20 mouse cellular contexts compared by ENCODE assay signal in the genomic region with DNA sequence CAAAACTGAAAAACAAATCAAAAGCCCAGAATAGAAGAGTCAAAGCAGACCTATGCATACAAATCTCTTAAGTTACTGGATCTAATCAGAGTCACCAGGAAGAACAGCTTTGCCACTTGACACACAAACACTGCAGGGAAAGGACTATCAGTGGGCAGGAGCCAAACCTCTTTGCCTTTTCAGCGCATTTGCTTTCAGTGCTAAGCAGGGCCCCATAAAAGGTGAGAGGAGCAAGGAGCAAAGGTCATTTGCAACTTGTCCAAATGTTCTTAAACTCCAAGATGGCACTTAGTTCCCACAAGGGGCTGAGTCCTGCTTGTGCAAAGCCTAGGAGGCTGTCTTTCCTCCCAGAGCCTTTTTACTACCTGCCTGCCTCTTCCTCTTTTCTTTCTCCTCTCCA. TPM values are rescaled to one million over a fixed set of nuclear protein-coding genes. Genes with fewer than 3 reads are reported as not detected.
DNase-seq lines count a peak whose midpoint lies in the region; ATAC-seq lines count a peak whose summit lies in the region.
"Had no signal": no experiment of that assay in that cellular context is flagged by ENCODE, and none has a peak within 500 bp of the region (broad histone marks: within the 10 kb centered on the region; RNA-seq: fewer than 3 reads in every experiment).

No protein-coding gene starts in this region.

- DNase-seq in heart, postnatal 36 days: no peak
- peak; percentile 38 to 40 for DNase-seq in kidney, adult 8-10 months
- DNase-seq in yolk sac, embryonic 10.5 days (ENCODE audit: low spot score): peak; percentile 11
- DNase-seq in gastrocnemius, postnatal 4 days (ENCODE audit: low spot score in 2 of 2): no peak
- DNase-seq: adrenal gland, postnatal 10 days; cerebellum, adult 2 months; cerebellum, postnatal 25 days; forebrain, postnatal 0 days; gastrocnemius, postnatal 25 days; layer of hippocampus, adult 9-11 months; liver, embryonic 13.5 days; lung, embryonic 14.5 days had no signal

- H3K4me3 ChIP-seq in heart, embryonic 15.5 days: no peak overlapping the region
- H3K4me3 ChIP-seq in kidney, embryonic 14.5 days (ENCODE audit: low read length): no peak overlapping the region
- no peak overlapping the region for H3K4me3 ChIP-seq in intestine, embryonic 16.5 days (ENCODE audit: low read length)
- H3K4me3 ChIP-seq: embryonic facial prominence, embryonic 12.5 days; limb, embryonic 13.5 days; liver, embryonic 13.5 days; midbrain, embryonic 12.5 days had no signal

- 0 out of 2 replicates have a peak, but pooled peaks cover 3% of the 10 kb centered on the region for H3K27me3 ChIP-seq in heart, embryonic 15.5 days
- H3K27me3 ChIP-seq in kidney, embryonic 14.5 days (ENCODE audit: control insufficient read depth, insufficient read depth, low read length): no peaks in the 10 kb centered on the region
- no peaks in the 10 kb centered on the region for H3K27me3 ChIP-seq in intestine, embryonic 16.5 days (replicated peaks; ENCODE audit: control insufficient read depth, insufficient read depth, low read length)
- H3K27me3 ChIP-seq: embryonic facial prominence, embryonic 12.5 days; liver, embryonic 13.5 days; midbrain, embryonic 12.5 days had no signal

- H3K27ac ChIP-seq in heart, embryonic 15.5 days: peak overlapping the region; percentile 49; the same call in 1 of the 2 replicates
- no peak overlapping the region for H3K27ac ChIP-seq in kidney, embryonic 14.5 days (ENCODE audit: low read depth, low read length)
- H3K27ac ChIP-seq in intestine, embryonic 16.5 days (ENCODE audit: low read length): peak overlapping the region; percentile 14; the same call in 1 of the 2 replicates
- H3K27ac ChIP-seq: embryonic facial prominence, embryonic 12.5 days; hindbrain, postnatal 0 days; limb, embryonic 13.5 days; liver, embryonic 13.5 days; midbrain, embryonic 12.5 days had no signal

- 38% methylated on average over 1 of the region's 1 CpGs for WGBS in heart, embryonic 15.5 days
- 64% methylated on average over 1 of the region's 1 CpGs for WGBS in kidney, embryonic 14.5 days
- WGBS in intestine, embryonic 16.5 days: 56% methylated on average over 1 of the region's 1 CpGs

- no peaks in the 10 kb centered on the region for H3K9me3 ChIP-seq in heart, embryonic 15.5 days (replicated peaks)
- no peaks in the 10 kb centered on the region for H3K9me3 ChIP-seq in kidney, embryonic 14.5 days (ENCODE audit: control insufficient read depth, low read length)
- no peaks in the 10 kb centered on the region for H3K9me3 ChIP-seq in intestine, embryonic 16.5 days (ENCODE audit: control insufficient read depth, low read length)
- H3K9me3 ChIP-seq: embryonic facial prominence, embryonic 12.5 days; limb, embryonic 13.5 days; liver, embryonic 13.5 days; midbrain, embryonic 12.5 days had no signal

- H3K9ac ChIP-seq in heart, embryonic 15.5 days: no peak overlapping the region
- no peak overlapping the region for H3K9ac ChIP-seq in kidney, embryonic 14.5 days (ENCODE audit: low read depth, low read length)
- H3K9ac ChIP-seq in intestine, embryonic 16.5 days (ENCODE audit: low read depth, low read length): no peak overlapping the region
- H3K9ac ChIP-seq: embryonic facial prominence, embryonic 12.5 days; forebrain, postnatal 0 days; limb, embryonic 13.5 days; liver, embryonic 13.5 days; lung, embryonic 14.5 days; midbrain, embryonic 12.5 days had no signal

- peaks cover 18% of the 10 kb centered on the region; the same call in 1 of the 2 replicates for H3K4me1 ChIP-seq in heart, embryonic 15.5 days (replicated peaks)
- H3K4me1 ChIP-seq in kidney, embryonic 14.5 days (ENCODE audit: control insufficient read depth, insufficient read depth, low read length): no peaks in the 10 kb centered on the region
- no peaks in the 10 kb centered on the region for H3K4me1 ChIP-seq in intestine, embryonic 16.5 days (ENCODE audit: control insufficient read depth, insufficient read depth, low read length)
- H3K4me1 ChIP-seq: embryonic facial prominence, embryonic 12.5 days; limb, embryonic 13.5 days; liver, embryonic 13.5 days; midbrain, embryonic 12.5 days had no signal

- no peak overlapping the region for H3K4me2 ChIP-seq in heart, embryonic 15.5 days
- H3K4me2 ChIP-seq in kidney, embryonic 14.5 days (replicated peaks; ENCODE audit: low read depth, low read length): no peak overlapping the region
- H3K4me2 ChIP-seq in intestine, embryonic 16.5 days (ENCODE audit: low read depth, low read length): no peak overlapping the region
- H3K4me2 ChIP-seq: embryonic facial prominence, embryonic 12.5 days; limb, embryonic 13.5 days; liver, embryonic 13.5 days; lung, embryonic 14.5 days; midbrain, embryonic 12.5 days had no signal

- no peak for ATAC-seq in heart, embryonic 15.5 days (replicated peaks; ENCODE audit: insufficient number of reproducible peaks, insufficient read depth, low FRiP score, low read depth)
- ATAC-seq in kidney, embryonic 14.5 days (ENCODE audit: low FRiP score, low TSS enrichment): no peak
- ATAC-seq in intestine, embryonic 16.5 days: peak; percentile 71
- ATAC-seq: forebrain, postnatal 0 days; hindbrain, postnatal 0 days; Patski had no signal

- H3K36me3 ChIP-seq in heart, embryonic 15.5 days: no peaks in the 10 kb centered on the region; the same call in 1 of the 2 replicates
- 0 out of 2 replicates have a peak, but pooled peaks cover under 1% of the 10 kb centered on the region for H3K36me3 ChIP-seq in kidney, embryonic 14.5 days (ENCODE audit: control insufficient read depth, insufficient read depth, low read length)
- H3K36me3 ChIP-seq in intestine, embryonic 16.5 days (ENCODE audit: control insufficient read depth, insufficient read depth, low read length): no peaks in the 10 kb centered on the region

- intact Hi-C loops in heart, postnatal 36 days (cut with DNase I): loop anchor here (5.0 kb wide), 1 partner anchor 52 kb away; no protein-coding TSS in a partner anchor

RNA-seq across cellular contexts. Expression of a gene that starts 6.3 kb away (rescaled TPM):
- 41.4 and 57.9 TPM in 2 replicates for polyA plus RNA-seq in heart, embryonic 15.5 days (2015; fragmentation: Nextera tagmentation; extraction: Ambion mirVana)
- 10 to 100 TPM; 54.1 to 60.7 TPM for total RNA-seq in heart, postnatal 36 days (2021)
- polyA plus RNA-seq in kidney, embryonic 14.5 days (2014; fragmentation: Nextera tagmentation; extraction: Ambion mirVana): 56.6 and 64.8 TPM in 2 replicates
- 50.4 and 51.7 TPM in 2 replicates for polyA plus RNA-seq in intestine, embryonic 16.5 days (2015; fragmentation: Nextera tagmentation; extraction: Ambion mirVana)
- 10 to 100 TPM; 51.0 to 58.8 TPM for total RNA-seq in gastrocnemius, postnatal 4 days (2021)

Comparison
In these comparisons a context has a peak if more than half of its experiments do, and no peak if none do; other contexts are left out.
1. DNase-seq: peak in kidney, adult 8-10 months (2 of 2) and yolk sac, embryonic 10.5 days (single experiment); none in heart, postnatal 36 days (0 of 2) and gastrocnemius, postnatal 4 days (0 of 2).